Mouse (Mus musculus): ENCODE measurements around the gene Gls.

DNA sequence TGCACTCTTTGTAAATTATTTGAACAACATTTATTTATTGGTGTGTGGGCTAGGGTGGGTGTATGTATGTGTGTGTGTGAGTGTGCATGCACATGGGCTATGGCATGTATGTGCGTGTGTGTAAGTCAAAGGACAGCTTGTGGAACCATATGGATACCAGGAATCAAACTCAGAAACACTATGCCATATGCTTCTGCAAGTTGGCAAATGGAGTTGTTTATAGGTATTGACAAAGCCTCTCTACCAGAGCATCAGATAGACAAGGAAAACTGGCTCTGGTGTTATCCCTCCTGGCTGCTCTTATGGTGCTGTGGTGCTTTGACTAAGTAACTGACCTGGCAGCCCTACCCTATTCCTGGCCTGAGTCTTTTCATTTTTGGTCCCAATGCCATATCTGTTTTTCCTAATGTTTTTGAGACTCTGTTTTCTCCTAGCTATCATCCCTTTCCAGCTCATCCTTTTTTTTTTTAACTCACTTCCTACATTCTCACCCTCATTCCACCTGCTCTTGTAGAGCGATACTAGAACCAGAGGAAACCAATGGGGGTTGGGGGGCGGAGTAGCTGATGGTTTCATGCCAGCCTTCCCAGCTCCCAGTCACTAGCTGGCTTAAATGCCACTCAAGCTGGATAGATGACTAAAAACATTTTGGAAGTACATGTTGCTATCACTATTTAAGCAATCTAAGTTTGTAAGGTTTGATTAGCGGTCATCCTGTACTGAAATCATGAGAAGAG lies 27.5 kb upstream of the Gls start:
- TF ChIP-seq CTCF (IDR thresholded peaks at IDR 0.05; ENCODE audit: low read depth, low read length), result no peak
- TF ChIP-seq GATA1 (IDR thresholded peaks at IDR 0.05; ENCODE audit: borderline replicate concordance, low read length), result no peak
- TF ChIP-seq TAL1 (conservative IDR thresholded peaks at IDR 0.05; ENCODE audit: low read depth, low read length), result no peak

Measured in G1E (cell line).